Mouse (Mus musculus) v-Abl transformed pro-B cells (cell line): ENCODE measurements at regions not wholly inside any gene's neighbourhood (a gene's known extent, or its start where the extent isn't known, plus 50 kb on each side); places are given as distances from the start of the nearest gene placed in this dataset.

ENCODE experiments used
- in situ Hi-C, 2 experiments: fragments of 400-800 bp; cut with MboI; formaldehyde crosslinking; loops; one replicate each; pipeline ENCODE4 v1.15.1; 2025; ENCODE audit not compliant: unreplicated experiment in 2 of 2

DNA sequence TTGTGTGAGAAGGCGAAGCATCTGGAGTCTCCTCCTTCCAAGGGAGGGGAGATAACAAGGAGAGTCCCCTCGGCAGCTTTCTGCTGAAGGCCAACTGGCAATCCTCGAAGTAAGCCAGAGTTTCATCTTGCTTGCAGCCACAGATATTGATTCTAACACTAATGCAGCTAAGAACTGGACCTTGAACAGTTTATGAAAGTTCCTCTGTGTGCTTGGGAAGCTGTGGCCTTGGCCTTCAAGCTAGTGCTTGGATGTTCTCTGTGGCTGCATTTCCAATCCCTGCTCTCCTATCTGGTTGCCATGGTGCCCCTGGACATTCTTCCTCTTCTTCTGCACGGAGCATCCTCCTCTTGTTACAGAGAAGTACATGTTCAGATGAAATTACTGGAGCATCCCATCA lies 614.8 kb upstream of the Clint1 start:
- in situ Hi-C loops = no loop called here

DNA sequence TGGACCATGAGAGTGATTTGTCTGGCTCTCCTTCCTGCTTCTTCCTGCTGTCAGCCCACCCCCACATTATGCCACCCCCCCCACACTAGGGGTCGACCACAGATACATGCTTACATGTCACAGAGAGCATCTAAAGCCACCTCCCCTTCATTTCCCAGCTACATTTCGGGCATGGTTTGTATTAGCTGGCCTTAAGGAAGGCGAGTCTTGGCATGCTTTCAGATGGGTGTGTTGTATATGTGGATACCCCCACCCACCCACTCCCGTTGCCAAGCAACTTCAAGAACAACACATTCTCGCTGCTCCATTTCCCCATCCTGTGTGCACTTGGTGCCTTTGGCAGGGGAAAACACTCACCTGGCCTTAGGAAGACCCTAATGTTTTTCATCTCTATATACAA lies 612.8 kb upstream of the Clint1 start:
- in situ Hi-C loops = no loop called here

DNA sequence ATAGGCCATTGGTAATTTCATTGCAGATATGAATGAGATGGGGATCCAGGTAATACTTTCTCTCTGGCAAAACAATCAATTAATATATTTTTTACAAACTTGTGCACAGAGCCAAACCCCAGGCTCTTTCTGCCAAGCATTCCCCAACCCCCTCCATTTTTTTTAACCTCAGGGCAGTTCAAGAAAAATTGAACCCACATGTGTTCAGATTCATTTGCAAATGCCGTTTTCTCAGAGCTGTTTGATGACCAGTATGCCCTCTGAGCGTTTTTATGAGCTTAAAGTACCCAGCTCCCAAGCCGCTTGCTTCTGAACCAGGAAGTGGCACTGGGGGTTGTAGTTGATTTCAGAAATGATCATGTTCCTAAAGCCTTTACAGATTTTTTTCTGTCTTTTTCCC lies 611.4 kb upstream of the Clint1 start:
- in situ Hi-C loops = no loop called here

DNA sequence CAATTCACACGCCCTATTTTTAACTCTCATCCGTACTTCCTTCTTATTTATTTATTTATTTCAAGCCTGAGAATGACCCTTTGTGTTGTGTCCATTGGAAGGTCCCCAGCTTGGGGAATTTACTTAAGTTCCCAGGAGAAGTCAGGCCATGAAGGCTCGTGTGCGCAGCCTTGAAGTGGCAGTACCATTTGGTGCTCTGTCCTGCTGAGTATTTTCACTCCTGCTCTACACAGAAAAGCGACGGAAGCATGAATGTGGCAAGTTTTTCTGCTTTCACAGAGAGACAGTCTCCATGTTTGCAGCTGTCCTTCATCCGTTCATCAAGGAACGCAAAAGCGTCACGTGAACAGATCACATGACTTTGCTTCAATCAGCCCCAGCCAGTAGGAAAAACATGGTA lies 610.2 kb upstream of the Clint1 start:
- in situ Hi-C loops = no loop called here

DNA sequence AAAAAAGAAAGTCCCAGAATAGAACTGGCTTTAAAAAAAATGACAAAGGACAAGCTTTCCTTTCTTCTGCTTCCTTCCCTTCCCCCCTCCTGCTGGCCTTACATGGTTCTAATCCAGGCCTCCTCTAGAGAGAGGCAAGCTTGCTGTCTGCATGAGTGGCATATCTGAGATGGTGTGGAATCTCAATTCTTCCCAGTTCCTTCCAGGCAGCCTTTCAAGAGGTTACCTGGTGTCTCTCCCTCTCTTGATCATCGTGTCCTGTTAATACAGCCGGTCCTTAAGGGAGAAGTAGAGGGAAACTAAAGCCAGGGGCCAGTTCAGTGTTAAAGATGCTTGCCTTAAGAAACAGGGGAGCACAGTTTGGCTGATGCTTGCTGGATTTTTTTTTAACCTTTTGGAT lies 607.1 kb upstream of the Clint1 start:
- in situ Hi-C loops = no loop called here

DNA sequence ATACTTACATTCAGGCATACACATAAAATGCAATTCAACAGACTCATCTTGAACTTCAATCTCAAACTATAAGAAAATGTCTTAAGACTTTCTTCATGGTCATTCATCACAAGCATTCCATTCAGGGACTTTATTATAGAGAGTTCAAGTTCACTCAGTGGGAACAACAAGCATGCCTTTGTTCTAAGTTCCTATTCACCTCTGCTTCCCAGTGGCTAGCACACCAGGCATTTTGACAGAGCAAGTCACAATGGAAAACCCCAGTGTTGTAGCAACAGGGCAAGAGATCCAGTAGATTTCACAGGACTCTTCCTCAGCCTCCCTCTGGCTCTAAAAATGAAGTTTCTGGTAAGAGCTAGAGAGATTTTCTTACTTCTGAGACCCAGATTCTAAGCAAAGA lies 595.8 kb upstream of the Clint1 start:
- in situ Hi-C loops = no loop called here

DNA sequence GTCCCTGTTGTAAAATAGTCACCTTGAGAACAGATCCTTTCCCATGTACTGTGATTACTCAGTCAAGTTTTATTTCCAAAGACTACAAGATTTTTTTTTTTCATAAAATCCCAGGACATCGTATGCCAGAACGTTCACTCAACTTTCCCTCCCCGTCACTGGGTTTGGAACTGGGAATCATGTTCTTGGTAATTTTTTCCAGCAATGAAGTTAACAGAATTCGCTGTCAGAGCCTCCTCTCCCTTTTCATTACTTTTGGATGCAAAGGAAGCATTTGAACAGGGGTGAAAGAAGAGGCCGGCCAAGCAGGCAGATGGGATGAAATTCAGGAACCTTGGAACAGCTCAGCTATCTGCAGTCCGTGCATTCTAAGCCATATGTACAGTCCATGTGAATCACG lies 589.7 kb upstream of the Clint1 start:
- in situ Hi-C loops = no loop called here

DNA sequence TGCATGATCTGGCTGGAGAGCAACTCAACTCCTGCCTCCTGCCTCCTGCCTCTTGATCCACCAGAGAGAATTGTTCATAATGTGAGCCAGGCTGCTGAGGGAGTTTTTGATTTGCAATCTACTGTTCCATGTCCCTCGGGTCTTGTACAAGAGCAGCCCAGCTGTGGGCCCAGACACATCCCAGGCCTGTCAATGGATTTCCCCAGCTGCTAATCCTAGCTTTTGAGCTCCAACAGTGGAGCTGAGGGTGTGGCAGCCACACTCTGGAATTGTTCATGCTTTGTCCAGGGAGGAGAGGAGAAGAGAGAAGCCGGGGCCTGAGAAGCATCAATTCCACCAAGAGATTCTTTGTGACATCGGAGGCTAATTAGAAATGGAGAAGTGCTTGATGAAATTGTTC lies 587.9 kb upstream of the Clint1 start:
- in situ Hi-C loops = no loop called here

DNA sequence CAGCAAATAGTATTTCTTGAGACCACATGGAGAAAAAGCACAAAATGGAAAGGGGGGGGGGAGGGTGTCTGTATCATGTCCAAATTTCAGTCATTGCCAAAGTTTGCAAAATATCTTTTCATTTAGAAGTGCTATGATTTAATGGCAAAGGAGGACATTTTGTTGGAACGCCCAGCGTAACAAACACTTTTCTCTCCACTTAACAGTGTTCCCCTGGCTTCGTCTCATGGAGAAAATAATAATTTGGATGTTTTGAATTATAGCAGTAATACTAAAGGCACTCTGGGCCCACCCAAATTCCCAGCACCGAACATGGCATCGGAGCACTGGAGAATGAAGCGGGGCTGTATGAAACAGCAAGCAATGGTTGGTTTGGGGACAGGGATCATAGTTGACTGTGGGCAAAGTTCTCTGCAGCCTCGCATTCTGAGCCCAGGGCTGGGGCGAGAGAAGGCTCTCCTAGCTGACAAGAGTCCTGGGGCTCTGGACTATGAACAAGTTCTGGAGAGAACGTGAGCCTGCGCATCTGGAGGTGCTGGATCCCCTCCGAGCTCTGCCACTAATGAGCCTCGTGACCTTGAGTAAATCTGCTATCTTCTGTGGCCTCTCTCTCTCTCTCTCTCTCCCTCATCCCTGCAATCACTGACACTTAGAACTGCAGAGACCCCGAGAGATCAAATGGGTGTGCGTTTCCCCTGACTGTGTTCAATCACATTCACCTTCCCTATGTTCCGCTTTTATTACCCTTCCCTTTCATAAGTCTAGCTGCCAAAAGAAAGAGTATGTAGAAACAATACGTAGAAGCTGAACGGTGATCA lies 586.5 kb upstream of the Clint1 start:
- in situ Hi-C loops = no loop called here

DNA sequence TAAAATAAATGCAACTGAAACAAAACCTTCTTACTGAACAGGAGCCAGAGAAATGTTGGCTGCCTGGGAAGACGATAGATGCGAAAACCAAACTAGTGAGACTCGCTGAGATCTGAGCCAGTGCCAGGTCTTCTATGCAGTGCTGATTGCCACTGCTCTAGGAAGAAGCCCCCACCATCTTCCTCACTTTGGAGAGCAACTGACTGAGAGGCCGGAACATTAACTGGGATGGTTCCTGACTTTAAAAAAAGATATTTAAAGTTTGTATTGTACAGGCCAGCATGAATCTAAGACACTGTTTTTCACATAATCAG lies 585.9 kb upstream of the Clint1 start:
- in situ Hi-C loops = no loop called here

DNA sequence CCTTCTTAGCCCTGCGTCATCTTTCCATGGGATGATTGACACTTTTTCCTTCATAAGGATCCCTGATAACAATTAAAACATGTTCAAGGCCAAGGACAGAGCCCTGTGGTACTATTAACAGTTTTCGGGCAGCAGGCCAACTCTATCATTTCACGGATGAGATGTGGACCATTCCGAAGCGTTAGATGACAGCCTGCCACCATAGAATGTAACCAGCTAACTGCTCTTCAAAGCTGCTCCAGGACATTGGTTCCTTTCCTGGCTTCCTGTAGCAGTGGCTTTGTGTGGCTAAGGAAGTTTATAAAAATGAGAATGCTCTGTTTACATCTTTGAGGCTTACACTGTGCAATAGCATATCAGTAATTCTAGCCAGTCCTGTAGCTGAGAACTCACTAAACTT lies 582.6 kb upstream of the Clint1 start:
- in situ Hi-C loops = no loop called here

DNA sequence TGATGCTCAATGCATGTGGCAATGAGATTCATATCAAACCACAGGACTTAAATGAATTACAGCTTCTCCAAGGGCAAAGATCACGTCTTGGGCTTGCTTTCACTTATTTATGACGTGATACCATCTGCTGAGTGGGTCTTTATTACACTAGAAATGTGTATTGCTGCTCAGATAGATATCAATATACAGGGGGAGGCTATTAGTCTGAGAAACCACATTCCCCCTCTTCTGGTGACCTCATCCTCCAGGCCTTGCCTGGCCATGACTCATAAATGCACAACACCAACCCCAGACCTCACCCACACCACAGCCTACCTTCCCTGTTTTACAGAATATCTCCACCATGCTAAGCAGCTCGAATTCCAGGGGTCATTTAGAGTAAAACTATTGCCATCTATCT lies 580.6 kb upstream of the Clint1 start:
- in situ Hi-C loops = no loop called here

DNA sequence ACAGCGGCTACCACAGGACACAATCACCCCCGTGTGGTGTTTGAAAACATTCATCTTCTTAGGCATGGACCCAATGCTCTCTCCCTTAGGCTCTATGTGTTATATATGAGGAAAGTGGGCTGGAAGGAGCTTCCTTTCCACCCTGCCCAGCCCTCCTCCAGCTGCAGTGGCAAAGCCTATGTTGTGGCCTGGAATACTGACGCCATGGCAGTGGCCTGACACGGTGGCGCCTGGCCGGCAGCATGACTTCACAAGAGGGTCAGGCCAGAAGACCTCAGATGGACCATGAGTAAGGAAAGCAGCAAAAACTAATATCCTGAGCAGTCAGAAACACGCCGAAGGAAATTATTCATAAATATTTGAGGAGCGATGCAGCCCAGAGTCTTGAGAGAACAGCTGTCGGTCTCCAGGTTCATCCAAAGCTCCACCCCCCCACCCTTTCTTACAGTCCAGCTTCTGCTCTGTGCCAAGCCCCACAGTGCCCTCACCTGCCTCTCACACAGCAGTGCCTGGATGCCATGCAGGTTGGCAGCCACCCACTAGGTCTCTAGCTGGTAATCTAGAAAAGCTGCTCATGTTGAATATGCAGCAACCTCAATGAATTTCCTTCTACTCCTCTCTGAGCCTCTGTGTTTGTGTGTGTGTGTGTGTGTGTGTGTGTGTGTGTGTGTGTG lies 577.3 kb upstream of the Clint1 start:
- in situ Hi-C loops = loop anchor here in 1 of 2 experiments (25.0 kb wide), 1 partner anchor 662 kb away; the partner anchor contains the start of gene Ebf1

DNA sequence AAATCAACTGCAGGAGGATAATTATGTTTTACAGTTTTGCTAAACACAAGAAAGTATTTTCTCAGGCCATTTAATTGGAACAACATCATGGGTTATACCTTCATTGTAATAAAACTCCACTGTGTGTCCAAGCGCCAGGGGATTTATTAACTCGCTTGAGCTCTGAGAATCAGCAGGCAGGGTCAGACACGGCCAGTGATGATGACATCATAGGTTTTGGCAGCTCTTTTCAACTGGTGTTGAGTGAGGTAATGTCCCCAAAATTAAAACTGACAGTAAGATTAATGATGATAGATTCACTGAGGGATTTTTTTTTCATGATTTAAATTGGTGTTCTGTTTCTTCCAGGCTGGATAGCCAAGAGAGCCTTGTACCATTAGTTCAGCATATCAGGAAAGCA lies 576.7 kb upstream of the Clint1 start:
- in situ Hi-C loops = loop anchor here in 1 of 2 experiments (25.0 kb wide), 1 partner anchor 663 kb away; the partner anchor contains the start of gene Ebf1

DNA sequence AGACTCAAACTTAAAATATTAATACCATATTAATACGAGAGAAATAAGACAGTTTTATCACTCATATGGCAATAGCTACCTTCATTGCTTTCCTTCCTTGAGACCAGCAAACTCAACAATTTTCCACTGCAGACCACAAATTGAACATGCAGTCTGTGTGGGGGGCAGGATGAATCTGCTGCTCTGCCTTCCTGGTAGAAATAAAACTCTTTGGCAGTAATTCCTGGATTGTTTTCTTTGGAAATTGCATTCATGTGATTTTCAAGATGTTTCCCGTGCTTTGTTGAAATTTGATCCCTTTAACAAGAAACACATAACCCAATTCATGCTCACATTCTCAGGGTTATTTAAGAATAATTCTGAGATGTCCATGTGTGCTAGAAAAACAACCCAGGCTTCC lies 555.1 kb upstream of the Clint1 start:
- in situ Hi-C loops = loop anchor here in 1 of 2 experiments (25.0 kb wide), 1 partner anchor 684 kb away; the partner anchor contains the start of gene Ebf1

DNA sequence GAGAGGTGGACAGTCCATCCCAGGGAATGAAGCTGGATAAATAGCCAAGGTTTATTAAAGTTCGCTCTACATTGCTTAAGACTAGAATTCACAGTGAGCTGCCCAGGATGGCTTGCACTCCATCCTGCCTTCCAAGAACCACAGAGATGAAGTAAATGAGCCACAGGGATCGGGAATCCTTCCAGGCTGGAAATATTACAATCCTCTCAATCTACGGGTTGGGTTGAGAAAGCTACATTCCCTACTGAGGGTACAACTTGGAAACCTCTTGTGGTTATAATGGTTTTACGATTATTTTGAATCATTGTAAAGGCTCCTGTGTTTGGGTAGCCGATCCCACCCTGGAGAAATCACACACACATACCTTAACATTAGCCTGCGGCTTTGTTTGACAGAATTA lies 539.9 kb upstream of the Clint1 start:
- in situ Hi-C loops = no loop called here

DNA sequence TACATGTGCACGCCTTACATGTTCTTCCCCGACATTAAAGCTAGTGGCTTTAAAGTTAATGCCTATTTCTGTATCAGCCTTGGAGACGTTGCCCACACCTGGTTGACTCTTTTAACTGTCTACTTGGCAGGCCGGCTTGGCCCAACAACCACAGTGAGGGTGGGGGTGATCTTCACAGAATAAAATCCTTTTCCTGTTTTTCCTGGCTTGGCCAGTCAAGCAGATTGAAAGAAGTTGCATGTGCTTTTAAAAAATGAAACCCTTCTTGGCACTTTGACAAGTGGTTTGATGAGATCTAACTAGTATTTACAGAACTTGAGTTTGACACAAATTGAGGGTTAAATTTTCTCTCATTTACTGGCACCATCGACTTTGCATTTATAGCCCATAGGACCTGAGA lies 528.1 kb upstream of the Clint1 start:
- in situ Hi-C loops = loop anchor here (5.0 to 10.0 kb wide), 7 partner anchors 114 to 379 kb away; no protein-coding TSS in a partner anchor

DNA sequence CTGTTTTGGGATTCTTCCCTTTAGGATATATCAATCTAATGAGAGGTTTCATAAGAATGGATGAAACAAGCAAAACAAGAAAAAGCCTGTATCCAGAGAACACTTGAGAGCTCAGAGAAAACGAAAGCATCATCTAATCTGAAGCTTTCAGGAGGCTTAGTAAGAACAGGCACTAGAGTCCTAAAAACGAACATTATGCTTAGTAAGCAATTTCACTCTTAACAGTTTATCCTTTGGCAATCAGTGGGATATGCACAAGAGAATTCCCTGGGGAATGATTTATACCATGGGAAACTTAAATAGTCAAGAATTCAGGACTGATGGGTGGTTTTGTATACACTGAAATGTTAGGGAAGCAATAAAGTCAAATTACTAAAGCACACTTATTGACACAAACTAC lies 521.5 kb upstream of the Clint1 start:
- in situ Hi-C loops = no loop called here

DNA sequence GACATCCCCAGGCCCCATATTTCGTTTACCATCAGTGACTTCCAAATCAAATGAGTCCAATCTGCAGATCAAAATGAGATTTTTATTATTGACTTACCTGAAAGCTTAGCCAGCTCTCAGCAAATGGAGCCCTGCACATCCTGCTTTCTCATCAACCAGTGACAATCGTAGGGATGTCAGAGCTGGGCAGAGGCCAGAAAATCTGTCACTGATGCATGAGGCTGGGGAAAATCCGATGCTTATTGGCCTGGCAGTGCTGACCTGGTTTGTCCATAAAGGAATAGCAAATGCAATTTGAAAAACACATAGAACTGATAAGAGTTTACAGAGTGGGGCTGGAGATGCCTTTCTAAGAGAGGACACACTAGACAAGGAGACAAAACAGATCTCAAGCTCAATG lies 518.1 kb upstream of the Clint1 start:
- in situ Hi-C loops = no loop called here

DNA sequence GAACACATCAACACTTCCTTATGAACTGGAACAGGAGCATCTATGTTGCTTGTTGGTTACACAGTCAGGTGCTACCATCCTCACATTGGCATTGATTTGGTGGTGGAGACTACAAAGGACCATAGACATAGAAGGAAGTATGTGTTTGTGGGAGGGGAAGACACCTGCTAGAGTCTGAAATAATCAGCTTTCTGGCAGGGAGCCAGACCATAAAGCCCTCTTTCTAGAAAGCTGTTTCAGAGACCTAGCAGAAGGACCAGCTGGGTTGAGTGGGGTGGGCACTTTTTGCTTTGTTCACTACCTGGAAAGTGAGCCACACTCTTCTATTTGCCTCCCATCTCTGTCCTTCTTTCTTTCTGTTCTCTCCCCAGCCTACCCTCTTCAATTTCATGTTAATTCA lies 502.5 kb upstream of the Clint1 start:
- in situ Hi-C loops = no loop called here

DNA sequence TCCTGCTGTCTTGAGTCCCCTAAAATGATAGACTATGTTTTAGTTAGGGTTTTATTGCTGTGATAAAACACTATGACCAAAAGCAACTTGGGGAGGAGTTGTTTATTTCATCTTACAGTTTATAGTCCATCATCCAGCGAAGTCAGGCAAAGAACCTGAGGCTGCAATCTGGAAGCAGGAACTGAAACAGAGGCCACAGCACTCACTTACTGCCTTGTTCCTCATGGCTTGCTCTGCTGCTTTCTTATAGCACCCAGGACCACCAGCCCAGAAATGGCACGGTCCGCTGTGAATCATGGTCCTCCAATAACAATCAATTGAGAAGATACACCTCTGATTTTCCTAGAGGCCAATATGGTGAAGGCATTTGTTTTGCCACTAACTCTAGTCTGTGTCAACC lies 486.5 kb upstream of the Clint1 start:
- in situ Hi-C loops = no loop called here
